Mouse (Mus musculus) forebrain, embryonic 16.5 days (tissue): ENCODE results near the gene Cfd. TPM values are rescaled to one million over a fixed set of nuclear protein-coding genes. Genes with fewer than 3 reads are reported as not detected.
A peak's percentile ranks its signal among the peaks of the same experiment; 100 is the strongest.

Experiments
- ATAC-seq: fragments of 200-750 bp; cut with Nextera tagmentation; 2 replicates; pipeline ENCODE4 v1.8.0; 2017; ENCODE audit warnings: mild to moderate bottlenecking, moderate library complexity
- H3K27ac ChIP-seq: fragments of 300-500 bp; sonication (generic); 2 replicates; pipeline ENCODE4 v1.5.1; 2014; ENCODE audit warnings: low read length, control low read depth
- H3K27me3 ChIP-seq: fragments of 300-500 bp; sonication (generic); replicated peaks from 2 replicates; pipeline ENCODE4 v1.6.1; 2014; ENCODE audit warnings: low read length; ENCODE audit not compliant: control insufficient read depth, insufficient read depth
- H3K36me3 ChIP-seq: fragments of 300-500 bp; sonication (generic); 2 replicates; pipeline ENCODE4 v1.6.1; 2014; ENCODE audit not compliant: control insufficient read depth, insufficient read depth
- H3K4me1 ChIP-seq: fragments of 300-500 bp; sonication (generic); replicated peaks from 2 replicates; pipeline ENCODE4 v1.6.1; 2014; ENCODE audit warnings: low read length; ENCODE audit not compliant: control insufficient read depth, insufficient read depth
- H3K4me2 ChIP-seq: fragments of 300-500 bp; sonication (generic); 2 replicates; pipeline ENCODE4 v1.6.1; 2014; ENCODE audit warnings: mild to moderate bottlenecking, low read length, control low read depth
- H3K4me3 ChIP-seq: fragments of 300-500 bp; sonication (generic); replicated peaks from 2 replicates; pipeline ENCODE4 v1.5.1; 2014; ENCODE audit warnings: mild to moderate bottlenecking, low read length, control low read depth
- H3K9ac ChIP-seq: fragments of 300-500 bp; sonication (generic); replicated peaks from 2 replicates; pipeline ENCODE4 v1.6.1; 2014; ENCODE audit warnings: low read depth, low read length, control low read depth
- H3K9me3 ChIP-seq: fragments of 300-500 bp; sonication (generic); 2 replicates; pipeline ENCODE4 v1.6.1; 2016; ENCODE audit warnings: low read length; ENCODE audit not compliant: control insufficient read depth
- WGBS: fragments of 180-500 bp; shearing (Covaris S2); extraction: QIAGEN DNeasy Blood & Tissue Kit; methylation state at CpG from one replicate; pipeline ENCODE4 v1.1.7; 2014; 5-methylcytosine and 5-hydroxymethylcytosine counted together
- polyA plus RNA-seq: library from polyadenylated mRNA; unstranded; fragments of >200 nt; fragmentation: Nextera tagmentation; extraction: Ambion mirVana; gene quantifications from 2 replicates; pipeline ENCODE4 v1.2.1, GENCODE M21; 2015

Cfd gene
- polyA plus RNA-seq, 1 experiment from 2014 or later = not detected

GRCm38 (mm10) chr10:79859116-79859515, 31.5 kb upstream of the Cfd start:
- Histone ChIP-seq H3K27ac (no peak overlapping the region), H3K4me1 (peaks cover 38% of the 10 kb centered on the region), H3K9me3 (no peaks in the 10 kb centered on the region), H3K4me3 (no peak overlapping the region), H3K36me3 (peaks cover 32% of the 10 kb centered on the region), H3K4me2 (no peak overlapping the region; the same call in 1 of the 2 replicates), H3K9ac (0 out of 2 replicates have a peak overlapping the region, but pooled peaks have one; percentile 15), H3K27me3 (no peaks in the 10 kb centered on the region)
- no peak for ATAC-seq
- 78% methylated on average over 11 of the region's 11 CpGs for WGBS

GRCm38 (mm10) chr10:79860079-79860911, 30.4 kb upstream of the Cfd start:
- peaks cover 38% of the 10 kb centered on the region for H3K36me3 ChIP-seq
- H3K4me3 ChIP-seq = no peak overlapping the region
- no peak overlapping the region for H3K4me2 ChIP-seq
- no peaks in the 10 kb centered on the region for H3K9me3 ChIP-seq
- no peaks in the 10 kb centered on the region for H3K27me3 ChIP-seq
- no peak overlapping the region for H3K9ac ChIP-seq
- no peak overlapping the region for H3K27ac ChIP-seq
- H3K4me1 ChIP-seq = peaks cover 38% of the 10 kb centered on the region
- no peak for ATAC-seq
- 90% methylated on average over 26 of the region's 26 CpGs for WGBS

GRCm38 (mm10) chr10:79861230-79862048, 29.2 kb upstream of the Cfd start:
- H3K9ac ChIP-seq = no peak overlapping the region
- no peak overlapping the region for H3K4me2 ChIP-seq
- no peaks in the 10 kb centered on the region for H3K9me3 ChIP-seq
- peaks cover 42% of the 10 kb centered on the region for H3K36me3 ChIP-seq
- no peak overlapping the region for H3K27ac ChIP-seq
- peaks cover 30% of the 10 kb centered on the region for H3K4me1 ChIP-seq
- 73% methylated on average over 25 of the region's 25 CpGs for WGBS
- no peak for ATAC-seq
- no peak overlapping the region for H3K4me3 ChIP-seq
- H3K27me3 ChIP-seq = no peaks in the 10 kb centered on the region

GRCm38 (mm10) chr10:79862049-79862788, 28.4 kb upstream of the Cfd start:
- Histone ChIP-seq H3K9ac (no peak overlapping the region), H3K36me3 (peaks cover 46% of the 10 kb centered on the region), H3K9me3 (no peaks in the 10 kb centered on the region), H3K27ac (no peak overlapping the region), H3K4me3 (no peak overlapping the region), H3K27me3 (no peaks in the 10 kb centered on the region), H3K4me1 (peaks cover 22% of the 10 kb centered on the region), H3K4me2 (no peak overlapping the region)
- no peak for ATAC-seq
- WGBS = 78% methylated on average over 23 of the region's 23 CpGs

GRCm38 (mm10) chr10:79862925-79863324, 27.7 kb upstream of the Cfd start:
- H3K36me3 ChIP-seq = peaks cover 46% of the 10 kb centered on the region
- no peak overlapping the region for H3K9ac ChIP-seq
- no peak for ATAC-seq
- 72% methylated on average over 10 of the region's 10 CpGs for WGBS
- no peak overlapping the region for H3K27ac ChIP-seq
- H3K9me3 ChIP-seq = no peaks in the 10 kb centered on the region
- no peak overlapping the region for H3K4me3 ChIP-seq
- no peaks in the 10 kb centered on the region for H3K27me3 ChIP-seq
- H3K4me2 ChIP-seq = no peak overlapping the region
- peaks cover 20% of the 10 kb centered on the region for H3K4me1 ChIP-seq

GRCm38 (mm10) chr10:79864351-79865188, 26.1 kb upstream of the Cfd start:
- 0 out of 2 replicates have a peak overlapping the region, but pooled peaks have one; percentile 25 for H3K27ac ChIP-seq
- H3K27me3 ChIP-seq = no peaks in the 10 kb centered on the region
- no peak overlapping the region for H3K9ac ChIP-seq
- 51% methylated on average over 10 of the region's 10 CpGs for WGBS
- H3K9me3 ChIP-seq = no peaks in the 10 kb centered on the region
- no peak overlapping the region for H3K4me2 ChIP-seq
- H3K4me3 ChIP-seq = no peak overlapping the region
- H3K36me3 ChIP-seq = peaks cover 41% of the 10 kb centered on the region
- ATAC-seq = peak; percentile 1; the same call in 1 of the 2 replicates
- peaks cover 16% of the 10 kb centered on the region for H3K4me1 ChIP-seq

- no peak overlapping the region for H3K4me2 ChIP-seq
- peaks cover 17% of the 10 kb centered on the region for H3K4me1 ChIP-seq
- no peaks in the 10 kb centered on the region for H3K27me3 ChIP-seq
- H3K9me3 ChIP-seq = no peaks in the 10 kb centered on the region
- peaks cover 38% of the 10 kb centered on the region for H3K36me3 ChIP-seq
- no peak overlapping the region for H3K27ac ChIP-seq
- 65% methylated on average over 12 of the region's 12 CpGs for WGBS
- no peak overlapping the region for H3K9ac ChIP-seq
- ATAC-seq = peak; percentile 20; the same call in 1 of the 2 replicates
- no peak overlapping the region for H3K4me3 ChIP-seq
These were observed 25.5 kb upstream of the Cfd start for GRCm38 (mm10) chr10:79865189-79865601.

GRCm38 (mm10) chr10:79865801-79866295, 24.8 kb upstream of the Cfd start:
- no peak for ATAC-seq
- H3K4me1 ChIP-seq = peaks cover 19% of the 10 kb centered on the region
- H3K4me2 ChIP-seq = no peak overlapping the region
- peaks cover 32% of the 10 kb centered on the region for H3K36me3 ChIP-seq
- no peaks in the 10 kb centered on the region for H3K9me3 ChIP-seq
- no peaks in the 10 kb centered on the region for H3K27me3 ChIP-seq
- 78% methylated on average over 19 of the region's 19 CpGs for WGBS
- H3K9ac ChIP-seq = no peak overlapping the region
- no peak overlapping the region for H3K4me3 ChIP-seq
- no peak overlapping the region for H3K27ac ChIP-seq
